Mouse (Mus musculus): ENCODE measurements around the gene Vangl1.

DNA sequence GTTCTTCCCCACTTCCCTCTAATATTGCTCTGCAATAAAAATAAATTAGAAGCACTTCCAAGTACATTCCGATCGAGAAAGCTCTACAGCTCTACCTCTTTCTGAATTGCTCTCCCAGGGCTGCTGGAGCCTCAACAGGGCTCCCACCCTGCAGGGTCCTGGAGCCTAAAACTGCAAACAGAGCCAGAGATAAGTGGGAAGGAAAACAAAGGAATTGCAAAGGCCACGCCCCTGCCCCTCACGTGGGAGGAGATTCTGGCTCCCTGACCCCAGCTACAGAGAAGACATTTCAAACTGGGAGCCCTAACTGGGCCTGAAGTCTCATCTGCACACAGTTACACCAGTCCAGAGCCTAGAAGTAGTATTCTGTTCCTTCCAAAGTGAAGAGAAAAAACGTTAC, 6.7 kb downstream of the Vangl1 start:
- TF ChIP-seq POLR2A (IDR thresholded peaks at IDR 0.05; ENCODE audit: borderline replicate concordance, control insufficient read depth, low read depth, low read length) (no peak), CTCF (IDR thresholded peaks at IDR 0.05; ENCODE audit: control insufficient read depth, insufficient read depth, low read length) (no peak)

All from bone marrow, adult 2 months (tissue).